Mouse (Mus musculus) intestine, embryonic 14.5 days (tissue): ENCODE measurements around the gene Tnk1. TPM values are rescaled to one million over a fixed set of nuclear protein-coding genes. Genes with fewer than 3 reads are reported as not detected.

Experiments used
- ATAC-seq: fragments of 200-750 bp; cut with Nextera tagmentation; replicated peaks from 2 replicates; pipeline ENCODE4 v1.8.0; 2017; ENCODE audit warnings: low read depth, moderate number of reproducible peaks, moderate TSS enrichment, moderate library complexity; ENCODE audit not compliant: low FRiP score, low TSS enrichment
- DNase-seq: peaks from one replicate; pipeline ENCODE4 v3.0.0-alpha.2; 2018; ENCODE audit warnings: low spot score
- H3K27ac ChIP-seq: fragments of 300-500 bp; sonication (generic); 2 replicates; pipeline ENCODE4 v1.5.1; 2014; ENCODE audit warnings: low read depth, mild to moderate bottlenecking, control low read depth
- H3K27me3 ChIP-seq: fragments of 300-500 bp; sonication (generic); replicated peaks from 2 replicates; pipeline ENCODE4 v1.6.1; 2014; ENCODE audit warnings: low read length, control low read depth; ENCODE audit not compliant: control insufficient read depth, insufficient read depth
- H3K36me3 ChIP-seq: fragments of 300-500 bp; sonication (generic); 2 replicates; pipeline ENCODE4 v1.6.1; 2014; ENCODE audit warnings: low read length, control low read depth; ENCODE audit not compliant: control insufficient read depth, insufficient read depth
- H3K4me1 ChIP-seq: fragments of 300-500 bp; sonication (generic); replicated peaks from 2 replicates; pipeline ENCODE4 v1.6.1; 2014; ENCODE audit warnings: low read length, control low read depth, mixed read lengths; ENCODE audit not compliant: control insufficient read depth, insufficient read depth
- H3K4me2 ChIP-seq: fragments of 300-500 bp; sonication (generic); 2 replicates; pipeline ENCODE4 v1.6.1; 2014; ENCODE audit warnings: low read length
- H3K4me3 ChIP-seq: fragments of 300-500 bp; sonication (generic); 2 replicates; pipeline ENCODE4 v1.5.1; 2014; ENCODE audit warnings: low read depth, low read length, control low read depth, mixed read lengths
- H3K9ac ChIP-seq: fragments of 300-500 bp; sonication (generic); 2 replicates; pipeline ENCODE4 v1.6.1; 2014; ENCODE audit warnings: mild to moderate bottlenecking, low read length
- H3K9me3 ChIP-seq: fragments of 300-500 bp; sonication (generic); 2 replicates; pipeline ENCODE4 v1.6.1; 2016; ENCODE audit warnings: low read length, control low read depth; ENCODE audit not compliant: control insufficient read depth
- WGBS: fragments of 180-500 bp; shearing (Covaris S2); extraction: QIAGEN DNeasy Blood & Tissue Kit; methylation state at CpG from one replicate; pipeline ENCODE4 v1.1.7; 2014; 5-methylcytosine and 5-hydroxymethylcytosine counted together
- polyA plus RNA-seq: library from polyadenylated mRNA; unstranded; fragments of >200 nt; fragmentation: Nextera tagmentation; extraction: Ambion mirVana; gene quantifications from 2 replicates; pipeline ENCODE4 v1.2.1, GENCODE M21; 2014

The Tnk1 gene
- polyA plus RNA-seq, 1 experiment from 2014 or later: 12.2 TPM

- Histone ChIP-seq H3K4me3 (peak within 1 kb of the TSS; percentile 58), H3K9ac (peak within 1 kb of the TSS; percentile 23), H3K4me1 (peaks cover 32% of the 10 kb centered on the region), H3K4me2 (peak within 1 kb of the TSS; percentile 82), H3K27me3 (peaks cover 38% of the 10 kb centered on the region), H3K9me3 (no peaks in the 10 kb centered on the region), H3K27ac (no peak within 1 kb of the TSS), H3K36me3 (no peaks in the 10 kb centered on the region)
- DNase-seq (peak; percentile 64), ATAC-seq (no peak)
- 7% methylated on average over 29 of the region's 29 CpGs for WGBS
Observed at GRCm38 (mm10) chr11:69804972-69805909, 53.3 kb downstream of the Tnk1 start, which contains the start of gene Tmem102. Gene Tmem102 (minus strand): TSS chr11:69805624.

GRCm38 (mm10) chr11:69804652-69804940 is 53.9 kb downstream of the Tnk1 start:
- Histone ChIP-seq H3K4me3 (peak overlapping the region; percentile 58), H3K27me3 (peaks cover 38% of the 10 kb centered on the region), H3K9me3 (no peaks in the 10 kb centered on the region), H3K27ac (no peak overlapping the region), H3K9ac (peak overlapping the region; percentile 23), H3K4me1 (peaks cover 38% of the 10 kb centered on the region), H3K36me3 (no peaks in the 10 kb centered on the region), H3K4me2 (peak overlapping the region; percentile 82)
- WGBS: 4% methylated on average over 12 of the region's 12 CpGs
- ATAC-seq: no peak
- no peak for DNase-seq

DNA sequence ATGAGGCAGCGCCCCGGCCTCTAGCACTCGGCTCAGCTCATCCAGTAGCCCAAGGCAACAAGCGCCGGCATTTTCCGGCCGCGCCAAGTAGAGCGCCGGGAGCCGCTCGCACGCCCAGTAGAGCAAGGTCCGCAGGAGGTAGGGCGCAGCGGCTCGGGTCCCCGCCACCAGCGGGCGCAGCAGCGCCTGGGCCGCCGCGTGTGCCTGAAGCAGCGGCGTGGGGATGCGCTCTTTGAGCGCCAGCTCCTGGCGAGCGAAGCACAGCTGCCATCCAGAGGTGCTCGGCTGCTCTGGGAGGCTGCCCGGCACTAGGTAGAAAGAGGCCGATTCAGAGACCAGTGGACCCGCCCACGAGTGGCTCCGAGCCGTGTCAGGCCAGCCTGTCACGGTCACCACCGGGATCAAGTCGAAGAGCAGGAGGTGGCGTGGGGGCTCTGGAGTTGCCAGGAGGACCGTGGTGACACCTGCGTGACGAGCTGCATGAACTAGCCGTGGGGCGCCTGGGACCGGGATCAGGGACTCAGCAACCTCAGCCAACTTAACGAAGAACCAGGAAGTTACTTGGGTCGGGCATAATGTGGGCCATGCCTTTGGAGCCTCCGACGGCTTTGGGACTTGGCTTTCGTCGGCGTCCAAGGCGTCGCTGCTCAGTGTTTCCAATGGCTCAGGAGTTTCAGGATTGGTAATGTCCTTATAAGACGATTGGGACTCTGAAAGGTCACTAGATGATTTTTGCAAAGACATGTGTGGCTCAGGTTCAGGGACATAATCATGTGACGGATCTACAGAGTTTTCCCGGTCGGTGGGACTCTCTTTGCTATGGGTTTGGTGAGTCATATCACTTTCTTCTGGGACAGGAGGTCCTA is 54.5 kb downstream of the Tnk1 start:
- Histone ChIP-seq H3K4me2 (peak overlapping the region; percentile 82), H3K9me3 (no peaks in the 10 kb centered on the region), H3K36me3 (no peaks in the 10 kb centered on the region), H3K27me3 (peaks cover 38% of the 10 kb centered on the region), H3K9ac (peak overlapping the region; percentile 42), H3K27ac (no peak overlapping the region), H3K4me1 (peaks cover 44% of the 10 kb centered on the region), H3K4me3 (peak overlapping the region; percentile 58)
- WGBS: 2% methylated on average over 59 of the region's 60 CpGs
- DNase-seq: peak; percentile 82
- peak; percentile 41 for ATAC-seq

DNA sequence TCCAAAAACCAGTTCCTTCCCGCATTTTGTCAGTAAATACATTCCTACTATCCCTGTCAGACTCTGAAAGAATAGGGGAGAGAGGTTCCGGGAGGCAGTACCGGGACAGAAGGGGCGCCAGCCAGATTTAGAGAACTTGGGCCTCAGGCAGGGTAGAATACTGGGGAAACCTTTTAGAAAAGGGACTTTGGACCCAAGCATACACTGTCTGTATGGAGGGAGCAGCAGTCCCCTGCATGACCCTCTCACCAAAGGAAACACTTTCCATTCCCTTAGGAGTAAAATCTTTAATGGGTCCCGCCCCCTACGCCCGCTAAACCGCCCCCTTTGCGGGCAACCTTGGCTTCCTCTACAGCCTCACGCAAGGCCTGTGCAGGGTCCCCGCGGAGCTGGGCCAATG is 55.2 kb downstream of the Tnk1 start:
- H3K27ac ChIP-seq: no peak overlapping the region
- H3K4me2 ChIP-seq: peak overlapping the region; percentile 82
- DNase-seq (no peak), ATAC-seq (peak; percentile 16; the same call in 1 of the 2 replicates)
- peak overlapping the region; percentile 58 for H3K4me3 ChIP-seq
- 3% methylated on average over 12 of the region's 12 CpGs for WGBS
- no peaks in the 10 kb centered on the region for H3K9me3 ChIP-seq
- peaks cover 44% of the 10 kb centered on the region for H3K4me1 ChIP-seq
- H3K9ac ChIP-seq: peak overlapping the region; percentile 42
- H3K36me3 ChIP-seq: no peaks in the 10 kb centered on the region
- H3K27me3 ChIP-seq: peaks cover 38% of the 10 kb centered on the region

- under 1% methylated on average over 29 of the region's 33 CpGs for WGBS
- peak overlapping the region; percentile 82 for H3K4me2 ChIP-seq
- H3K36me3 ChIP-seq: no peaks in the 10 kb centered on the region
- H3K4me1 ChIP-seq: peaks cover 44% of the 10 kb centered on the region
- ATAC-seq: no peak
- H3K9ac ChIP-seq: peak overlapping the region; percentile 42; the same call in 1 of the 2 replicates
- H3K27me3 ChIP-seq: peaks cover 38% of the 10 kb centered on the region
- DNase-seq: peak; percentile 89
- H3K9me3 ChIP-seq: no peaks in the 10 kb centered on the region
- H3K4me3 ChIP-seq: peak overlapping the region; percentile 58
- no peak overlapping the region for H3K27ac ChIP-seq
Observed at GRCm38 (mm10) chr11:69802648-69803105, 55.9 kb downstream of the Tnk1 start.

GRCm38 (mm10) chr11:69801379-69801977 is 57.1 kb downstream of the Tnk1 start, which contains the start of gene Fgf11:
Gene Fgf11 (minus strand): TSS chr11:69801857.
- H3K9ac ChIP-seq: peak within 1 kb of the TSS; percentile 48
- no peaks in the 10 kb centered on the region for H3K9me3 ChIP-seq
- H3K27ac ChIP-seq: peak within 1 kb of the TSS; percentile 19; the same call in 1 of the 2 replicates
- H3K4me1 ChIP-seq: peaks cover 44% of the 10 kb centered on the region
- H3K27me3 ChIP-seq: peaks cover 38% of the 10 kb centered on the region
- no peaks in the 10 kb centered on the region for H3K36me3 ChIP-seq
- peak within 1 kb of the TSS; percentile 58 for H3K4me3 ChIP-seq
- ATAC-seq: no peak
- DNase-seq: peak; percentile 59
- H3K4me2 ChIP-seq: peak within 1 kb of the TSS; percentile 82
- under 1% methylated on average over 33 of the region's 33 CpGs for WGBS
